Mouse (Mus musculus): Measurements from ENCODE around the gene Arl16.
"Not testable (repeated sequence)": the region's sequence is repeated elsewhere in the genome, so short reads cannot be mapped to it uniquely, and the experiment has no call there.

The Arl16 gene

DNA sequence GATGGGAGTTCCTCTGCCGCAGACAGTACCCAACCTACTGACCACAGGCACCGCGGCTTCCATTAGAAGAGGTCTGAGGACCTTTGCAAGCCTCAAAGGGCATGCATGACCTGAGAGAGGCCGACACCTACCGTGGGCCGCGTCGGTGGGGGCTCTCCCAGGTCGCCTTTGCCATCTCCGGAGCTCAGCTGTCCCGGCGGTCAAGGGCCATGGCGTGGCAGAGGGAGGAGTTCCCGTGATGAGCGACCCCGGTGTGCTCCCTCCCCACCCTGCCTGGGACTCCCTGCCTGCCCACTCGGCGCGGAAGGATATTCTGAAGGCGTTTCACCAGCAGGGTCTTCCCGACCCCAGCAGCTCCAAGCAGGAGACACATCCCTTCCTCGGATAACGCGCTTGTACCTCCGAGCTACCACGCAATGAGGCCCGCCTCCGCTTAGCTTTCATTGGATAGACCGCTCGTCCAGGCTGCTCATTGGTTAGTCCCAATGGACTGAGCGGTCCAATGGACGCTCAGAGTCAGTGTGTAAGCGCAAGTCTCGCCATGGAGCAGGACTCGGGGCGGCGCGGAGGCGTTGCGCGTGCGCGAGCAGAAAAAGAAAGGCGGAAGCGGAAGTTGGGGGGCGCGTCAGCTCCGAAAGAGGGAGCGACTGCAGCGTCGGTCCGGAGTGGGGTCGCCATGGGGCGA, at the start of gene Arl16:
Gene Arl16 (minus strand): TSS at position 557 of the 685 bp plus-strand sequence.
- peak; percentile 95 for DNase-seq (ENCODE audit: low spot score)

DNA sequence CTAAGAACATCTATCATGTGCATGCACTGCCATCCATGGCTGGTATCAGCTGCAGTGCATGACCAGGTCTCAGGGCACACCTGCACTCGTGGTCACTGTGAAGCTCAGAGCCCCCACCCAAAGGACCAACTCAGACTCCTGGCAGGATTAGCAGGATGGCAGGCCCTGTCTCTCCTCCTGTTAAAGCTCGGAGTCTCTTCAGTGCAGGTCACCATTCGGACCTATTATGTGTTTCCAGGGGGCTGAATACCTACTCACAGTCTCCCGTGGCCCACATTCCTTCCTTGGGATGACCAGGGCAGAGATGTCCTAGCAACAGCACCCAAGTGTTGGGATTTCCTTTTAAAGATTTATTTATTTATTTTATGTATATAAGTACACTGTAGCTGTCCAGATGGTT, 49.7 kb upstream of the Arl16 start:
- DNase-seq (ENCODE audit: low spot score), result no peak

DNA sequence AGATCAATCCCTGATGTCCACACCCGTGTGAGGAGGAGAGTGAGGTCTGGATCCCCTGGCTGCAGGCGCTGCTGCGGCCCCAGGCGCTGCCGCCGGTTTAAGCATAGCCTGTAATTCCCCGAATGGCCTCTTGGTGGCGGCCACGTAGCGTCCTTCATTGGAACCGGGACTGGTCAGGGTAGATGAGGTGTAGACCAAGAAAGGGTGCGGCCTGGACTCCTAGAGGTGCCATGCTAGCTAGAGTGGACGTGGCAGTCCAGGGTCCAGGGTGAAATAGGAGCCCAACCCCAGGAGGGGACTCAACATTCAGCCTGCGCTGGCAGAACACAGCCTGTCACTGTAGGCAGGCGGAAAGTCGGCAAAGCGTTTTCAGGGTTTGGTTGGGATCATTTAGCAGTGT, 48.2 kb upstream of the Arl16 start:
- DNase-seq (ENCODE audit: low spot score), result peak; percentile 77

DNA sequence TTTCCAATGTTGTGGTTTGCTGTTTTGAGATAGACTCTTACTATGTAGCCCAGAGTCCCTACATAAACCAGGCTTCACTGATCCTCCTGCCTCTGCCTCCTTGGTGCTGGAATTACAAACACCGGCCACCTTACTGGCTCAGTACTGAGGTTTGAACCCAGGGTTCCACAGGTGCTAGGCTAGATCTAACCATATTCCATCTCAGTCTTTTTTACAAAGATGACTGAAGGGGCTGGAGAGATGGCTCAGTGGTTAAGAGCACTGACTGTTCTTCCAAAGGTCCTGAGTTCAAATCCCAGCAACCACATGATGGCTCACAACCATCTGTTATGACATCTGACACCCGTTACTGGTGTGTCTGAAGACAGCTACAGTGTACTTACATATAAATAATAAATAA, 46.9 kb upstream of the Arl16 start:
- DNase-seq (ENCODE audit: low spot score), result not testable (repeated sequence)

DNA sequence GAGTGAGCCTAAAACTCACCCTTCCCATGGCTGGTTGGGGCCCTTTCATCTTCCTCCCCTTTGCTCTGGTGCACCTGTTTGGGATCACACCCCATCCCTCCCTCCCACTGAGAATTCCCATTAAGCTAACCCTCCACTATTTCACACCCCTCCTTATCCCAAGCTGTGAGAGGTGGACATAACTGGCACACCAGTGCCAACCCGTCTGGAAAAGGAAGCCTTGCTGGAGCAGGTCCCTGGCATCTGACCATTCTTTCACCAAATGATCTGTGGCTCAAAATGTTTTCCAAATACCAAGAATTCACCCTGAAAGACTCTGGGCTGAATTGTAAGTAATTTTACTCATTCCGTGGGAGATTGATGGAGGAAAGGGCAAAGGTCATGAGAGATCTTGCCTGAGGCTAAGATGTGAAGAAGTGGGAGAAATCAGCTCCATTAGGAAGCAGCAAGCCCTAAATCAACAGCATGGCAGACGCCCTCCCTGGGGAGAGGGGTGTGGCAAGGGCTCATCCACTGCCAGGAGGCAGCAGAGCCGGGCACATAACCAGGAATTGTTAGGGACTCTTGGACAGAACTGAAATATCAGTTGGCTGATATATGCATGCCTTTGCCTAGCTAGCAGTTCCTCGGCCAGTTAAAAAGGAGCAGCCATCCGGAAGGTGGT, 45.5 kb upstream of the Arl16 start:
- DNase-seq (ENCODE audit: low spot score), result no peak

DNA sequence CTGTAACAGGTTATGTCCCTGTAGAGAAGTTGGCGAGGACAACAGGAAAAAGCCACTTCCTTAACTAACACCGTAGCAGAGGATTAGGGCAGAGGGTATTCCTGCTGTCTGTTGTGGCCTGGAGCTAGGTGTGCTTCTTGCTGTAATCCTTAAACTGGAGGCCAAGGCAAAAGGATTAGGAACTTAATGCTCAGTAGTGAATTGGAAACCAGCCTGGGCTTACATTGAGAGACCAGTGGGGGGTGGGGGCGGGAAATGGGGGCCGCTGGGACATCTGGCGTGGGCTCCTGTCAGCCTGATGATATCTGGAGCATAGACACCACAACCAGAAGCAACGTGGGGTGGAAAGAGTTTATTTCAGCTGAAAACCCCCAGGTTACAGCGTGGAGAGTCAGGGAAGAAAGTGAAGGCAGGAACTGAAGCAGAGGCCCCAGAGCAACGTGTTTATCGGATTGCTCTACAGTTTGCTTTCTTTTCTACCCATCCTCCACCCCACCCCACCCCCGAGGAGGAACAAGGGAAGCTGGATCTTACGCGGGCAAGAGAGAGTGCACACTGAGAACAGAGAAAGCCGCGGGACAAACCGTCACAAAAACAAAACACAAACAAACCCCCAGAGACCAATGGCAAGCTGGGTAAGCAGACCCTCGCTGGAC, 43.1 kb upstream of the Arl16 start:
- peak; percentile 20 for DNase-seq (ENCODE audit: low spot score)

DNA sequence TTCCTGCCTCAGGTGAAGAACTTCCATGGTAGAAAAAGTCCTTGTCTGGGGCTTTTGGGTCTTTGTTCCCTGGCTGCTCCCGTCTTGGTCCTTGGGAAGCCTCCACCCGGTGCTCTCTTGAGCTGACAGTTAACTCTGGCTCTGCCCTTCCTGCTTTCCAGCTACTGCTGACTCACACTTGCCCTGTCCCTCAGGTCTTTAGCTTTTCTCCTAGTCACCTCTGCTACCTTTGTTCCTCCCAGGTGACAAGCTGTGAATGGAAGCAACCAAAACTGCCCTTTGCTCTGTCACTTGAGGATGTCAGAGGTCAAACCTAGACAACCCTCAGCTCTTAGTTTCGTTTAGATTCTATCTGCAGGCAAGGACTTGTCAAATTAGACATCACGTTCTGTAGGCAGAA, 42.5 kb upstream of the Arl16 start:
- no peak for DNase-seq (ENCODE audit: low spot score)

DNA sequence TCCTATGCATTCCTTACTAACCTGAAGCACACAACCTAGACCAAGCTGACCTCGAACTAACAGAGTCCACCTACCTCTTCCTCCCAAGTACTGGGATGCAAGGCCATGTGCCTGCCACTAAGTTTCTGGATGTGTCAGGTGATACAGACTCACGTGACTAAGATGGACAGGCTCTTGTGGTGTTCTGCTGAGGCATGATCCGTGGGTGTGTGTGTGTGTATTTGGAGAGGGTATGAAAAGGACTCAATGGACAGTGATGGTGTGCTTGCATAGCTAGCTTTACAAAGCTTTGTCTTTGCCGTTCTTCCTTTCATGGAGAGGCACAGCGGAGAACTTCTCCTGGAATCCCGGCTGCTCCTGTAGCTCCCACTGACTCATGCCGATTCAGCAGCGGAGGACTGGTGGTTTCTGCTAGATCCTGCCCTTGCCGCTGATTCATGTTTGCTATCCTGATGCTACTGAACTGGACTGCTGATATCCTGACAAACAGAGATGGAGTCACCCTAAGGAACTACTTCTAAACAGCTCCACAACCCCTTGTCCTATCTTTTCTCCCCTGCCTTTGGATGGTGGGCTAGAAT, 41.0 kb upstream of the Arl16 start:
- no peak for DNase-seq (ENCODE audit: low spot score)

DNA sequence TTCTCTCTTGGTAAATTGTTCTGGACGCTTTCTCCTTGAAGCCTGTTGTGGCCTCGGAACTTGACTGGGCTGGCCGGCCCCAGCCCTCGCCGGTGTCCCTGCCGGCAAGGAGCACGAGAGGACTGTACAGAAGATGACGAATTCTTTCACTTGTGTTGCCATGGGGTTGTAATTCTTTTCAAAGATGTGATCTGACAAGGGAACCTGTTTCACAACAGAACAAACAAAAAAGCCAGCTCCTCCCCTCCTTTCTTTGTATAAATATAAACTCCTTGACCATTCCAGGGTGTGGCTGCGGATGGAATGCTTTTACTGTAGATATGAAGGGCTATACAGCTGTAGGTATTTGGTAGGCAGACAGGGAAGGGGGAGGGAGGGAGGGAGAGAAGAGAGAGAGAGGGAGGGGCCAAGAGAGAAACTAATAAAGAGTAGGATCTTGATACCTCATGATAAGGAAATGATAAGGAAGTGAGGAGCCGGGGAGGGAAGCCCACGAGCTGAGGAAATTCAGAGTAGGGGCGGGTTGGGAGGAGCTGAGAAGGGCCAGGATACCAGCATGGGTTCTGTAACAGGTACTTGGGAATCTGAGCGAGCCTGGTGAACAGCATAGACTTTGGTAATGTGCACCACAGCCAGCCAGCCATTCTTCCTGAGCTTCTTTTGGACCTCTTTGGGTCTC, 40.3 kb upstream of the Arl16 start:
- no peak for DNase-seq (ENCODE audit: low spot score)

DNA sequence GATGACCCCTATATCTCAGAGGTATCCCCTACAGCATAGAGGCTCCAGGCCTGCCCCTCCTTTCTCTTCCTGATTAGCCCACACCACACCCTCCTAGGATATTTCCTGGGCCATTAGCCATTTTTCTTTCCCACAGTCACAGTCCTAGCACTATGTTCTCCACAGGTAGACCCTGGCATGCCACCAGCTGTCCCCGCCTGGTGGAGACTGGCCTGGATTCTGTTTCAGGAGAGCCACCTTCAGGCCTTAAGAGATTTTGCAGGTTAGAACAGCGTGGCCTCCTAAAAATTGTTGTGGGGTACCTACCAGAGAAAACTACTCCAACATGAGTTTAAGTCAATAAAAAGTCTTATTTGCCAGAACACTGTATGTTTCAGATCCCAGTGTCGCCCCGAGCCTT, 39.5 kb upstream of the Arl16 start:
- DNase-seq (ENCODE audit: low spot score), result no peak

DNA sequence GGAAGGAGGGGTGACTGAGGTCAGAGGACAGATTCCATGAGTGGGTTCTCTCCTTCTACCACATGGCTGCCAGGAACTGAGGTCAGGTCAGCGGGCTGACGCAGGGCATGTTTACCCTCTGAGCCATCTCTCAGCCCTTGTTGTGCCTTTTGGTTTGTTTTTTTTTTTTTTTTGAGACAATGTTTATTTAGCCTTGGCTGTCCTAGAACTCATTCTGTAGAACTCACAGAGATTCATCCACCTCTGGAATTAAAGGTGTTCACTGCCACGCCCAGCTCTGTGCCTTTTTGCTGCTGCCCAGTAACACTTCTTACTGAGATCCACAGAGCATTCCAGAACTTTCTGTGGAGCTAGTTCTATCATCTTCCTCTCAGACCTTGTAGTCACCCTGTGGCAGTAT, 38.3 kb upstream of the Arl16 start:
- no peak for DNase-seq (ENCODE audit: low spot score)

DNA sequence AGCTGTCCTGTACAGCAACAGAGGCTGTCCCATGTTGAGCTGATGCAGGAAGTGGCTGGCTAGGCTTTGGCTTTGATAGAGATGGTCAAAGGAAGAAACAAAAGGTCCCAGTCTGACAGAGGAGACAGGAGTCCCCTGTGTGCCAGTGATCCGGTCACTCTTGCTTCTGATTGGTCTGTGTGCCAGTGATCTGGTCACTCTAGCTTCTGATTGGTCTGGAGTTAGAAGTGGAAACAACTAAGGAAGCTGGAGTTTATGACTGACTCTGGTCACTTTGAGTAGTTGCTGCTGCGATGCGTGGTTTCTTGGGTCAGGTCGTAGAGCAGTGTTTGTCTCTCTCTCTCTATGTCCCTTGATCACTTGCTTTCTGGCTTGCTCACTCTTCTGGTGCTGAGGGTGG, 34.3 kb upstream of the Arl16 start:
- DNase-seq (ENCODE audit: low spot score), result no peak

DNA sequence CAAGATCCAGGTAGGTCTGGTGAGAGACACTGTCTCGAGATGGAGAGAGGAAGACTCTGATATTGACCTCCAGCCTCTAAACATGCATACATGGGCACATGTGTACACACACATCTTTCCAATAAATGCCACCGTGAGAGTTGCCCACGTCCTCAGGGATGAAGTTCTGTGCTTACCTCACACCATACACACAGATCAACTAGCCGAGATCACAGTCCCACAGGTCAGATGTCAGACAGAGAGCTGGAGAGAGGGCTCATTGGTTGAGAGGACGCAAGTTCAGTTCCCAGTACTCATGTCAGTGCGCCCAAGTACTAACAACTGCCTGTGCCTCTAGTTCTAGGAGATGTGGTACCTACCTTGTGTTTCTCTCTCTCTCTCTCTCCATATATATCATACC, 33.6 kb upstream of the Arl16 start:
- DNase-seq (ENCODE audit: low spot score), result no peak

DNA sequence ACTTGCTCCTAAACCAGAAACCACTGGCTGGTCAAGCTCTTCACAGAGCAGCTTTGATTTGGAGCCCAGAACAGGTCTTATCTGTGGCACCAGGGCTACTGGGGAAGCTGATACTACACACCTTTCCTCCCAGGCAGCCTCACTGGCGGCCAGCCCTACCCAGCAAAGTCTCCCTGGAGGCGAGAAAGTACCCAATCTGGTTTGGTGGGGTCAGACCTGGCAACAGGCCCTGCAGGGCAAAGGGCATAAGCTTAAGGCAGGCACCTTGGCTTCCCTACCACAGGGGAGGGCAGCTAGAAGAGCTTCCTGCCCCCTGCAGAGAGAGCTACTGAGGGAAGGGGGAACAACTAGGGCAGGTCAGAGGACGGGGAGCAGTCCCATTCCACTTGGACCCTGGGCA, 33.0 kb upstream of the Arl16 start:
- no peak for DNase-seq (ENCODE audit: low spot score)

DNA sequence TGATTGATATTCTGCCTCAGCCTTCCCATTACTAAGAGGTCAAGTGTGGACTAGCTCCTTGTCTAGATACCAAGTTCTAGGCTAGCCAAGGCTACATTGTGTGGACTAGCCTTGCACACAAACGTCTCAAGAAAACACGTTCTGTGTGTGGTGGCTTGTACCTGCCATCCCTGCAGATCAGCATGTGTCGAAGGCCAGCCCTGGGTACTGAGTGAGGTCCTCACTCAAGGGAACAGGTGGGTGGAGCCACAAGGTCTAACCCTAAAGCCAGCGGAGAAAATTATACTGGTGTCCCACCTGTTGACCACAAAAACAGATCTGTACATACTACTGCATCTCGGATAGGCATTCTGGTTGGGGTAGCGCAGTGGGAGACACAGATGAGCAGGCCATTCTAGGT, 32.5 kb upstream of the Arl16 start:
- DNase-seq (ENCODE audit: low spot score), result no peak

DNA sequence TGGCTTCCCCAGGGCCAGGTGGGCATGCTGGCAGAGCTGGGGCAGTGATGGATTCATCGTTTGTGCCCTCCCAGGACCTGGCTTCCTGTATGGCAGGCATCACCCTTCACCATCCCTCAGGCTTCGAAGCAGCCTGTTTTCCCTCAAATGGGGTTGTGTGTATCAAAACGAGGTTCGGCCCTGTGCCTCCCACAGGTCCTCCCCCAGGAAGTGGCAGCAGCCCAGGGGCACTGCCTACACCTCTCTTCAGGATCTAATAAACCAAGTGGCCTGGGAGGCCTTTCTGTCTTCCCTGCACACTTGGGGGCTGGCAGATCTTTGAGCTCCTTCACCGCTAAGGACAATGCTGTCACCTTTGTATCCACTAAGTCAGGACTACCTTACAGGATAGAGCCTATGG, 31.5 kb upstream of the Arl16 start:
- DNase-seq (ENCODE audit: low spot score), result no peak

DNA sequence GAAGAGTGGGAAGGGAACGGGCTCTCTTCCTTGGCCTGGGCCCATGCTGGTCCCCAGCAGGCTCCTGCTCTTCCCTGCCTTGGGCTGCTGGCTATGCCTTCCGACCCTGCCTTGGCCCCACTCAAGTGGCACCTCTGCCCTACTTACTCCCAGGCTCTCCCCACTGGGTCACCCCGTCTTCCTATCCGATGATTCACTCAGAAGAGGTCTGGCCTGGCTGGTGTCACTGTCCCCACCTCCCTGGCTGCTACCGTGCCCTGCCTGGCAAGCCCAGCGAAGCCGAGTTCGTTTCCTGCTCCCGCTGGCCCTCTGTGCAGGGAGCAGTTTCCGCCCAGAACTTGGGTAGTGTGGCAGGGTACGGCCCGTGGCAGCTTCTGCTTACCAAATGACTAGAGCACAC, 30.8 kb upstream of the Arl16 start:
- no peak for DNase-seq (ENCODE audit: low spot score)

DNA sequence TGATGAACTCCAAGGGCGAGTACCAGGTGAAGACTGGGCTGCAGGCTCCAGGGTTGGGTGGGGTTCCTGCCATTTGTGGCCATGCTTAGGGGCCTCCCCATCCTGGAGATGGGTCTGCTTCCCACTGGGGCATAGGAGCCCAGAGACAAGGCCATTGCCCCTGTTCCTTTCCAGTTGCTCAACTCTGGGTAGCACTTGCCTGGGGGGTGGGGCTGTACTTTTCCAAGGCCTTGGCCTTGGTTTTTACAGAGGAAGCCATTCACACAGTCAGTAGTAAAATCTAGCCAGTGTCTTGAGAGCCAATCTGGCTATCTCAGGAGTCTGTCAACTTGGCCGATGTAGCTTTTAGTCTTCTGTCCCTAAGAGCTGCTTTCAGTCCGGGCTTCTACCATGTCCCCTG, 30.0 kb upstream of the Arl16 start:
- no peak for DNase-seq (ENCODE audit: low spot score)

DNA sequence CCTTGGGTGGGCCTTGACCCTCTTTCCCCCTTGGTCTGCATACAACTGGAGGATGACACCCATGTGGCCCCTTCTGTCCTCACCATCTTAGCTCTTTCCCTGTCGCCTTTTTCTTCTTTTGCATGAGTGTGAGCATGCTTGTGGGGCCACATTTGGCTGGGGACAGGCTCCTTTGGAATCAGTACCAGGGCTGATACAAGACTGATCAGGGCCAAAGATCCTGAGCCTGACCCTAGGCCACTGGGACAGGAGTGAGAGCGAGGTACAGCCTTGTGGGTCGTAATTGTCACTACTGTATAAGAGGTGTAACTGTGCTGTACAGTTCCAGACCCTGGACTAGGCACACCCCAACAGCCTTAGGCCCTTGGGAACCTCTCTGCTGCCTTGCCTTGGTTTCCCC, 26.5 kb upstream of the Arl16 start:
- DNase-seq (ENCODE audit: low spot score), result no peak

DNA sequence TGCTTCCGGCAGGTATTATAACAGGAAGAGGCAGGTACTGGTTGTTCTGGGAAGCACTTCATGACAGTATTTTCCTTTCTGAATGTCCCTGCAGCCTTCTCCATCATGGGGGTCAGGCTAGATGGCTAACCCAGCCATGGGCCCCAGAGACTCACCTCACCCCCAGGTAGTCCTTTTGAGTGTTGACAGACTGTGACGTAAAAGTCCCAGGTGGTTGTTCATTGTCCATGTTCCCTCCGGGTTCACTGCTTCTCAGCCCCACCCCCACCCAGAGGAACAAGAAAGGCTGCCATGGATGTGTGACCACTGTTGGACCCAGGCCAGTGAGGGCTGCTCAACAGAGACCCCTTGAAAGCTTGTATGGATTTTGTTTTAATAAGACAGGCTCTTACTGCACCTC, 25.9 kb upstream of the Arl16 start:
- no peak for DNase-seq (ENCODE audit: low spot score)

DNA sequence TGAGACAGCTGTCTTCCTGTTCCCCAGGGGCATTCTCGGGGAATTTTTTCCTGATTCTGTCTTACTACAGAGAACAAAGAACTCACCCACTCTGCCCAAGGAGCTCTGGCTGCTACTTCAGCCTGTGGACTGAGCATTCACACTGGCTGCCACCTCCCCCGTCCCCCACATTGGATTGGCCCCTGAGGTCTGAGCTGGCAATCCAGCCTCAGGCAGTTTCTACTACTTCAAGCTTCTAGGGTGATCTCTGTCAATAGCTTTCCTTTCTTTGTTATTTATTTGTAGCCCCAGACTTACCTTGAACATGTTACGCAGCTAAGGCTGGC, 25.4 kb upstream of the Arl16 start:
- no peak for DNase-seq (ENCODE audit: low spot score)

DNA sequence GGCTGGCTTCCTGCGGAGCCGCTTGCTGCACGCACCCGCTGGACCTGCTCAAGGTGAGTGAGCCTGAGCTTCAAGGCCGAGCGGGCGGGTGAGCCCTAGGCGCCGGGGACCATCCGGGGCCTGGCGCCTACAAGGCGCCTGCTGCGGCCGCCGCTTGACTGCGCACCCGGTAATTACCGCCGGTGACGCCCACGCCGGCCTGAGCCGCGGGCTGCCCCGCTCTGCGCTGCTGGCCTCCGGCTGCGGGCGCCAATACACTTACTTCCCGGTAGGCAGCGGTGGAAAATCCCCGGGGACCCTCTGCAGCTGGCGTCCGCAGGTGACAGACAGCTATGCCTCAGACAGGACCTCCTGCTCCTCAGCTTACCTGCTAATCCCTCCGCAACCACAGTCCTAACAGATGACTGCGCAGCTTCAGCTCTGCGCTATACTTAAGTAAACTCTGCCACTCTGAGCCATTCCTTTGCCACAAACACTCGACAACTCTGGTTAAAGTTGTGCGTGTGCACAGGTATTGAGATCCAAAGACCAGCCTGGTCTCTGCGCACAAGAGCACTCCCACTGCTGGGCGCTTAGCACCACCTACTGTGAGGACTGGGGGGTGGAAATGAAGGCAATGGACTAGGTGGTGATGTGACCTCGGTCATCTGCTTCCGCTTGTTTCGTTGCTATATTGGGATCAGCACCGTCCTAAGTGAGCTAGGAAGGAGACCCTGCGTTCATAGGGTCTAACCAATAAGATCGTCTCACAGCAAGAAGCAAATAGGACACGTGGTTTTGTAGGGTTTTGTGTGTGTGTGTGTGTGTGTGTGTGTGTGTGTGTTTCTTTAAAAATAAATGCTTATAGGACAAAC, 24.8 kb upstream of the Arl16 start:
- peak; percentile 38 for DNase-seq (ENCODE audit: low spot score)

All from T-cell, adult 2 months (primary cell).